Mouse (Mus musculus): ENCODE data around the gene Emc1.
"Not testable (repeated sequence)": the region's sequence is repeated elsewhere in the genome, so short reads cannot be mapped to it uniquely, and the experiment has no call there.

- not testable (repeated sequence) for TF ChIP-seq CTCF (IDR thresholded peaks at IDR 0.05; ENCODE audit: extremely low read depth, insufficient read length, insufficient replicate concordance, low read depth, low read length); POLR2A (IDR thresholded peaks at IDR 0.05; ENCODE audit: low read depth, low read length)
Measured at GRCm38 (mm10) chr4:139385841-139386240, 33.5 kb downstream of the Emc1 start.
